Mouse (Mus musculus) hindbrain, postnatal 0 days (tissue): ENCODE data around the gene Ube2j1. TPM values are rescaled to one million over a fixed set of nuclear protein-coding genes. Genes with fewer than 3 reads are reported as not detected.

Source experiments
- ATAC-seq: fragments of 200-750 bp; cut with Nextera tagmentation; 2 replicates; pipeline ENCODE4 v1.8.0; 2017; ENCODE audit warnings: mild to moderate bottlenecking, moderate TSS enrichment, moderate library complexity
- DNase-seq: peaks from one replicate; pipeline ENCODE4 v3.0.0-alpha.2; 2015; ENCODE audit warnings: low spot score
- H3K27ac ChIP-seq: fragments of 300-500 bp; sonication (generic); 2 replicates; pipeline ENCODE4 v1.5.1; 2014; ENCODE audit warnings: mild to moderate bottlenecking
- H3K27me3 ChIP-seq: fragments of 300-500 bp; sonication (generic); 2 replicates; pipeline ENCODE4 v1.6.1; 2014; ENCODE audit warnings: low read length, mixed read lengths; ENCODE audit not compliant: insufficient read depth
- H3K36me3 ChIP-seq: fragments of 300-500 bp; sonication (generic); 2 replicates; pipeline ENCODE4 v1.6.1; 2014; ENCODE audit warnings: low read length, mixed read lengths; ENCODE audit not compliant: insufficient read depth
- H3K4me1 ChIP-seq: fragments of 300-500 bp; sonication (generic); 2 replicates; pipeline ENCODE4 v1.6.1; 2014; ENCODE audit warnings: antibody characterized with exemption, low read length, mixed read lengths; ENCODE audit not compliant: insufficient read depth
- H3K4me2 ChIP-seq: fragments of 300-500 bp; sonication (generic); 2 replicates; pipeline ENCODE4 v1.6.1; 2014; ENCODE audit warnings: low read depth, mild to moderate bottlenecking, low read length, moderate library complexity, mixed read lengths
- H3K4me3 ChIP-seq: fragments of 300-500 bp; sonication (generic); 2 replicates; pipeline ENCODE4 v1.5.1; 2014; ENCODE audit warnings: low read length
- H3K9ac ChIP-seq: fragments of 300-500 bp; sonication (generic); replicated peaks from 2 replicates; pipeline ENCODE4 v1.6.1; 2014; ENCODE audit warnings: mild to moderate bottlenecking, low read length, moderate library complexity, mixed read lengths
- H3K9me3 ChIP-seq: fragments of 300-500 bp; sonication (generic); 2 replicates; pipeline ENCODE4 v1.6.1; 2016; ENCODE audit warnings: low read length, mixed read lengths
- CTCF ChIP-seq: IDR thresholded peaks from 2 replicates; pipeline ENCODE4 v1.5.1; 2016; ENCODE audit warnings: antibody characterized with exemption, control low read depth, low read depth
- WGBS: fragments of 180-500 bp; shearing (Covaris S2); extraction: QIAGEN DNeasy Blood & Tissue Kit; methylation state at CpG from one replicate; pipeline ENCODE4 v1.1.7; 2014; 5-methylcytosine and 5-hydroxymethylcytosine counted together
- polyA plus RNA-seq: library from polyadenylated mRNA; unstranded; fragments of >200 nt; fragmentation: Nextera tagmentation; extraction: Ambion mirVana; gene quantifications from 2 replicates; pipeline ENCODE4 v1.2.1, GENCODE M21; 2015
- total RNA-seq: library from RNA; depleted of rRNA; stranded (reverse); fragments of >200 nt; gene quantifications from 2 replicates; pipeline ENCODE4 v1.2.3, GENCODE M21; 2014; rRNA removed

The Ube2j1 gene
- total and polyA plus RNA-seq, 2 experiments from 2014 or later: 71.5 to 104 TPM

GRCm38 (mm10) chr4:33075776-33076524, 44.7 kb downstream of the Ube2j1 start:
- no peaks in the 10 kb centered on the region for H3K27me3 ChIP-seq
- no peak for ATAC-seq

GRCm38 (mm10) chr4:33077161-33077560, 45.9 kb downstream of the Ube2j1 start:
- Histone ChIP-seq H3K27me3 (no peaks in the 10 kb centered on the region), H3K4me1 (no peaks in the 10 kb centered on the region), H3K36me3 (no peaks in the 10 kb centered on the region), H3K27ac (no peak overlapping the region), H3K4me2 (no peak overlapping the region), H3K4me3 (no peak overlapping the region), H3K9ac (no peak overlapping the region), H3K9me3 (no peaks in the 10 kb centered on the region)
- no peak for TF ChIP-seq CTCF
- DNase-seq (no peak), ATAC-seq (no peak)
- 81% methylated on average over 11 of the region's 11 CpGs for WGBS

More at GRCm38 (mm10) chr4:33075776-33076524, 44.7 kb downstream of the Ube2j1 start:
- 88% methylated on average over 5 of the region's 5 CpGs for WGBS
- H3K4me1 ChIP-seq: no peaks in the 10 kb centered on the region
- H3K27ac ChIP-seq: no peak overlapping the region
- no peak overlapping the region for H3K4me2 ChIP-seq
- H3K36me3 ChIP-seq: no peaks in the 10 kb centered on the region
- H3K9me3 ChIP-seq: no peaks in the 10 kb centered on the region
- no peak for TF ChIP-seq CTCF
- DNase-seq: no peak
- H3K9ac ChIP-seq: no peak overlapping the region
- H3K4me3 ChIP-seq: no peak overlapping the region

GRCm38 (mm10) chr4:33077724-33078123, 46.5 kb downstream of the Ube2j1 start:
- DNase-seq (no peak), ATAC-seq (no peak)
- no peak overlapping the region for H3K9ac ChIP-seq
- no peak for TF ChIP-seq CTCF
- H3K27me3 ChIP-seq: no peaks in the 10 kb centered on the region
- H3K4me2 ChIP-seq: no peak overlapping the region
- H3K36me3 ChIP-seq: no peaks in the 10 kb centered on the region
- H3K4me3 ChIP-seq: no peak overlapping the region
- no peak overlapping the region for H3K27ac ChIP-seq
- no peaks in the 10 kb centered on the region for H3K9me3 ChIP-seq
- H3K4me1 ChIP-seq: no peaks in the 10 kb centered on the region
- WGBS: 58% methylated on average over 8 of the region's 8 CpGs

- no peaks in the 10 kb centered on the region for H3K9me3 ChIP-seq
- no peaks in the 10 kb centered on the region for H3K27me3 ChIP-seq
- no peak overlapping the region for H3K9ac ChIP-seq
- DNase-seq (no peak), ATAC-seq (no peak)
- 91% methylated on average over 3 of the region's 3 CpGs for WGBS
- H3K4me2 ChIP-seq: no peak overlapping the region
- H3K4me3 ChIP-seq: no peak overlapping the region
- no peak overlapping the region for H3K27ac ChIP-seq
- no peak for TF ChIP-seq CTCF
- no peaks in the 10 kb centered on the region for H3K36me3 ChIP-seq
- H3K4me1 ChIP-seq: no peaks in the 10 kb centered on the region
Observed at GRCm38 (mm10) chr4:33078492-33078891, 47.3 kb downstream of the Ube2j1 start.

- H3K4me2 ChIP-seq: no peak overlapping the region
- no peak for TF ChIP-seq CTCF
- H3K4me3 ChIP-seq: no peak overlapping the region
- H3K27ac ChIP-seq: no peak overlapping the region
- H3K4me1 ChIP-seq: no peaks in the 10 kb centered on the region
- WGBS: 83% methylated on average over 6 of the region's 6 CpGs
- H3K9ac ChIP-seq: no peak overlapping the region
- H3K27me3 ChIP-seq: no peaks in the 10 kb centered on the region
- no peak for DNase-seq
- no peaks in the 10 kb centered on the region for H3K36me3 ChIP-seq
- no peaks in the 10 kb centered on the region for H3K9me3 ChIP-seq
- no peak for ATAC-seq
Observed at GRCm38 (mm10) chr4:33099118-33099694, 68.0 kb downstream of the Ube2j1 start.

Other genes with a start within 250 kb of the Ube2j1 start
- gene Lyrm2, start 231.2 kb upstream of the Ube2j1 start, total RNA-seq: 31.9 and 33.1 TPM in 2 replicates
- gene Lyrm2, start 231.2 kb upstream of the Ube2j1 start, polyA plus RNA-seq: 114 and 118 TPM in 2 replicates
- 26.5 and 32.3 TPM in 2 replicates for gene Ankrd6, start 80.6 kb upstream of the Ube2j1 start, total RNA-seq
- gene Ankrd6, start 80.6 kb upstream of the Ube2j1 start, polyA plus RNA-seq: 17.3 and 18.3 TPM in 2 replicates
- gene Rragd, start 48.4 kb upstream of the Ube2j1 start, total RNA-seq: 37.1 and 37.5 TPM in 2 replicates
- 26.1 and 29.3 TPM in 2 replicates for gene Rragd, start 48.4 kb upstream of the Ube2j1 start, polyA plus RNA-seq
- gene Gabrr2, start 31.6 kb downstream of the Ube2j1 start, total RNA-seq: 0.37 and 5.0 TPM in 2 replicates
- gene Gabrr2, start 31.6 kb downstream of the Ube2j1 start, polyA plus RNA-seq: 0.18 and 0.25 TPM in 2 replicates
- gene Gabrr1, start 101.1 kb downstream of the Ube2j1 start, total RNA-seq: 0.21 TPM in 1 of 2 replicates, not detected in the other
- gene Gabrr1, start 101.1 kb downstream of the Ube2j1 start, polyA plus RNA-seq: 0.37 and 0.61 TPM in 2 replicates
- gene Pm20d2, start 158.3 kb downstream of the Ube2j1 start, total RNA-seq: 12.1 and 13.2 TPM in 2 replicates
- gene Pm20d2, start 158.3 kb downstream of the Ube2j1 start, polyA plus RNA-seq: 3.4 and 3.6 TPM in 2 replicates
- gene Srsf12, start 177.6 kb downstream of the Ube2j1 start, total RNA-seq: 53.6 and 56.6 TPM in 2 replicates
- 59.5 and 64.9 TPM in 2 replicates for gene Srsf12, start 177.6 kb downstream of the Ube2j1 start, polyA plus RNA-seq